Mouse (Mus musculus) midbrain, embryonic 11.5 days (tissue): ENCODE measurements around the gene Cetn2. TPM values are rescaled to one million over a fixed set of nuclear protein-coding genes. Genes with fewer than 3 reads are reported as not detected.

ENCODE experiments used
- ATAC-seq: fragments of 200-750 bp; cut with Nextera tagmentation; 2 replicates; pipeline ENCODE4 v1.8.0; 2017; ENCODE audit warnings: moderate TSS enrichment, moderate library complexity; ENCODE audit not compliant: low FRiP score
- DNase-seq: peaks from one replicate; pipeline ENCODE4 v3.0.0; 2015; ENCODE audit warnings: low spot score; ENCODE audit errors: missing footprints
- H3K27ac ChIP-seq: fragments of 300-500 bp; sonication (generic); 2 replicates; pipeline ENCODE4 v1.5.1; 2014; ENCODE audit warnings: low read depth, low read length
- H3K27me3 ChIP-seq: fragments of 300-500 bp; sonication (generic); 2 replicates; pipeline ENCODE4 v1.6.1; 2014; ENCODE audit warnings: mild to moderate bottlenecking, low read length, moderate library complexity, mixed read lengths; ENCODE audit not compliant: control insufficient read depth, insufficient read depth
- H3K36me3 ChIP-seq: fragments of 300-500 bp; sonication (generic); 2 replicates; pipeline ENCODE4 v1.6.1; 2014; ENCODE audit warnings: mild to moderate bottlenecking, low read length, moderate library complexity, mixed read lengths; ENCODE audit not compliant: control insufficient read depth, insufficient read depth
- H3K4me1 ChIP-seq: fragments of 300-500 bp; sonication (generic); 2 replicates; pipeline ENCODE4 v1.6.1; 2014; ENCODE audit warnings: low read length; ENCODE audit not compliant: control insufficient read depth, insufficient read depth
- H3K4me2 ChIP-seq: fragments of 300-500 bp; sonication (generic); 2 replicates; pipeline ENCODE4 v1.6.1; 2014; ENCODE audit warnings: mild to moderate bottlenecking, moderate library complexity
- H3K4me3 ChIP-seq: fragments of 300-500 bp; sonication (generic); 2 replicates; pipeline ENCODE4 v1.5.1; 2014; ENCODE audit warnings: low read depth, low read length
- H3K9ac ChIP-seq: fragments of 300-500 bp; sonication (generic); 2 replicates; pipeline ENCODE4 v1.6.1; 2014; ENCODE audit warnings: low read length
- H3K9me3 ChIP-seq: fragments of 300-500 bp; sonication (generic); 2 replicates; pipeline ENCODE4 v1.6.1; 2016; ENCODE audit warnings: low read length; ENCODE audit not compliant: control insufficient read depth
- WGBS: fragments of 180-500 bp; shearing (Covaris S2); extraction: QIAGEN DNeasy Blood & Tissue Kit; methylation state at CpG from one replicate; pipeline ENCODE4 v1.1.7; 2014; 5-methylcytosine and 5-hydroxymethylcytosine counted together
- polyA plus RNA-seq: library from polyadenylated mRNA; unstranded; fragments of >200 nt; fragmentation: Nextera tagmentation; extraction: Ambion mirVana; gene quantifications from 2 replicates; pipeline ENCODE4 v1.2.1, GENCODE M21; 2014

Cetn2 gene
- polyA plus RNA-seq, 1 experiment from 2014 or later, result 136 TPM

DNA sequence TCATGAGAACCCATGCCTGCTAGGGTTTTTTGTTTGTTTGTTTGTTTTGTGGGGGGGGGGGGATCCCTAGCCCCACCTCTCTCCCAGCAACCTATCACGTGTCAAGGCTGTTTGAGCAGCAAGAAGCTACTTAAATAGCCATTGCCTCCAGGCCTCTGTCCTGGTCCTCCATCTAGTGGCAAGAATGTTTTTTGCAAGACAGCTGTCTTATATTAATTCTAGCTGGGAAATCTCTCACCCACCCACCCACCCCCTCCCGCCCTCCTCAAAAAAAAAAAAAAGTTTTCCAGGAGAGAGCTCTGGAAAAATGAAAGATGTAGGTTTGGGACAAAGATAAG lies 9.8 kb downstream of the Cetn2 start:
- Histone ChIP-seq H3K27ac (no peak overlapping the region), H3K4me3 (no peak overlapping the region), H3K9me3 (no peaks in the 10 kb centered on the region), H3K4me1 (no peaks in the 10 kb centered on the region), H3K36me3 (no peaks in the 10 kb centered on the region), H3K27me3 (no peaks in the 10 kb centered on the region), H3K4me2 (no peak overlapping the region), H3K9ac (no peak overlapping the region)
- ATAC-seq (peak; percentile 81), DNase-seq (peak; percentile 84)
- WGBS, result 13% methylated on average over 2 of the region's 2 CpGs

DNA sequence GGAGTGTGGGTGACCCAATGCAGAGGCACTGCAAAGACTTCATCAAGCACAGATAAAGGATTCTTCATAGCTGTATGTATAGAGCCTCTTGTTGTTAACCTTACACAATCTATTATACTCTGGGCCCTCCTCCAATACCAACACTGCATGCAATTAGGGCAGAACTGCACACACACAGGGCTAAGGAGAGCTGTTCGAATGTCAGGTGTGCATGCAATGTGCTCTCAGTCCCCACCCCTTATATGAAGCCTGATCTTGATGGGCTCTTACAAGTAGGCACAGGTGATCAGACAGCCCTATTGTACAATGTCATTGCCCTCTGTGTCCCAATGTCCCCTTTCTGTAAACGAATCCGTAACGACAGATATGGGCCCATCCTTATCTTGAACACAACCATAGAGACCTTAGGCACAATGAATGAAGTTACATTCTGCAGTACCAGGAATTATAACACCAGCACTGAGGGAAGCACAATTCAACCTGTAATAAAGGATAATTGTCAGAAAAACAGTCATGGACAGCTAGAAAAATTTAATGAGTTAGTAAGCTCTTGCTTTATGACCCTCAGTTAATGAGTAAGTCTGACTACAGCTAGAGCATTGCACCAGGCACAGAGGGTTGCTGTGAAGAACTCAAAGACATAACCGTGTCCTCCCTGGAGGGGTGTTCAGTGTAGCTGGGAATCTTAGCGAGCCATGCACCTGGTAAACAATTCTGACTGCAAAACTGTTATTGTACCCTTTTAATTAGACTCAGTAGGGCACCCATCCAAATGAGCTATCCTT lies 10.4 kb downstream of the Cetn2 start:
- Histone ChIP-seq H3K4me3 (no peak overlapping the region), H3K9ac (no peak overlapping the region), H3K27ac (no peak overlapping the region), H3K27me3 (no peaks in the 10 kb centered on the region), H3K9me3 (no peaks in the 10 kb centered on the region), H3K36me3 (no peaks in the 10 kb centered on the region), H3K4me1 (no peaks in the 10 kb centered on the region), H3K4me2 (no peak overlapping the region)
- no peak for DNase-seq
- WGBS, result 76% methylated on average over 6 of the region's 6 CpGs
- ATAC-seq, result peak; percentile 52

DNA sequence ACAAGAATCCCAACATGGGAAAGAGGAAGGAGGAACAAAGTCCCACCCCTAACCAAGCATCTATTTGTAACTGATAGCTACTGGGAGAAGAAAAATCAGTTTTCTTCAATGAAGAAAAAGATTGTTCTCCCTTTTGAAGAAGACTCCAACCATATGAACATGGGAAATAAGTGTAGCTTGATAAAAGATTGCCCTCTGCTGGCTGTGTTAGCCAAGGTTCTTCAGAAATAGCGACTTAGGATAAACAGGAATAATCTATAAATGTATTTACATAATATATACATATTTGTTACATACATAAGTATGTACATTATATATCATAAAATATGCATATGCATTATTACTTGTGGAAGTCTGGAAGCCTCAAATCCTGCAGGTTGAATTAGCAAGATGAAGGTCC lies 15.7 kb downstream of the Cetn2 start:
- Histone ChIP-seq H3K9ac (no peak overlapping the region), H3K27me3 (no peaks in the 10 kb centered on the region), H3K4me1 (no peaks in the 10 kb centered on the region), H3K4me3 (no peak overlapping the region), H3K4me2 (no peak overlapping the region), H3K9me3 (no peaks in the 10 kb centered on the region), H3K36me3 (no peaks in the 10 kb centered on the region), H3K27ac (no peak overlapping the region)
- ATAC-seq (no peak), DNase-seq (no peak)
- WGBS, result 32% methylated on average over 1 of the region's 1 CpGs

DNA sequence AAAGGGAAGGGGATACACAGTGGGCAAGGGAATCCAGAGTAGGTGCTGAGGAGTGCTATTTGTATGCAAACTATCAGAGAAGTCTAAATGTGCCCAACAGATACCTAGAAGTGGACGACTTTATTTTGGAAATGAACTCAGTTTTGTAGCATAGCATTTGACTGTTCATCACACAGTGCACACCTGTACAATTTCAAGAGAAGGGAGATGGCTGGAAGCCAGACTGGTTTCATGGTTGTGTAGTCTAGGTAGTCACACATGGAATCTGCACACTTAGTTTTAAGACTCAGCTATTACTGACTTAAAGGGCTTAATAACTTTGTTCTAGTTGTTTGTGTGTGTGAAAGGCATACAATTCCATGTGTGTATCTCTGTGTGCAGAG lies 22.2 kb downstream of the Cetn2 start:
- Histone ChIP-seq H3K27me3 (no peaks in the 10 kb centered on the region), H3K9me3 (no peaks in the 10 kb centered on the region), H3K4me1 (0 out of 2 replicates have a peak, but pooled peaks cover 3% of the 10 kb centered on the region), H3K27ac (peak overlapping the region; percentile 68; the same call in 1 of the 2 replicates), H3K9ac (no peak overlapping the region), H3K4me2 (no peak overlapping the region), H3K36me3 (no peaks in the 10 kb centered on the region), H3K4me3 (no peak overlapping the region)
- WGBS, result 64% methylated on average over 1 of the region's 1 CpGs
- DNase-seq (no peak), ATAC-seq (no peak; the same call in 1 of the 2 replicates)

DNA sequence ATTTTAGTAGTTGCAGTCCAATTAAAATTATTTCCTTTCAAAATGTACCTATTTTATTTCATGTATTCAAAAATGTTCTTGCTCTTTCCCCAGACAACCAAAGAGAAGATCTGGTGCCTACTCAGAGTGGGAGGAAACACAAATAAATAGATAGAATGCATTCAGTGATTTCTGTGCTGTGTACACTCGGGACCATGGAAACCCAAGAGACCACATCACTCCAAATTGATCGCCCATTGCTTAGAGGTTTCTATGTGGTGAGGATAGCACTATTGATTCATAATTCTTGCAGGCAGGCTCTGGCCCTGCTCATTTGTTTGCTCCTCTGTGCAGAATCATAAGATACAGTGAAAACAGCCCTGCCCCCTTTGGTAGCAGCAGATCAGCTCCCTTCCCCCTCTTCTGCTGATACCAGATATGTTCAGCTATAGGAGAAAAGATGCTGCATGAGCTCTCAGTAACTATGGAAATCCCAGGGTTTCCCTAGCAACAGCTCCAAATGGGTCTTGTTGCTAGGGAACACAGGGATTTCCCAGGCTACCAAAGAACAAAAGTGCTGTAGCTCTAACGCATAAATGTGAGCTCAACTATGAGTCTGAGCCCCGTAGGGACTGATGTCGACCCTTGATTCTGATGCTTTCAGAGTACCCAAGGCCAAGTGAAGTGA lies 22.7 kb downstream of the Cetn2 start:
- no peaks in the 10 kb centered on the region for H3K9me3 ChIP-seq
- no peak overlapping the region for H3K4me3 ChIP-seq
- no peaks in the 10 kb centered on the region for H3K36me3 ChIP-seq
- 48% methylated on average over 5 of the region's 5 CpGs for WGBS
- no peak overlapping the region for H3K9ac ChIP-seq
- ATAC-seq (peak; percentile 96), DNase-seq (peak; percentile 91)
- no peak overlapping the region for H3K4me2 ChIP-seq
- 0 out of 2 replicates have a peak, but pooled peaks cover 3% of the 10 kb centered on the region for H3K4me1 ChIP-seq
- peak overlapping the region; percentile 68 for H3K27ac ChIP-seq
- no peaks in the 10 kb centered on the region for H3K27me3 ChIP-seq

Other genes with a start within 250 kb of the Cetn2 start
- 1.1 and 1.3 TPM in 2 replicates for gene Gabrq, start 93.2 kb downstream of the Cetn2 start, polyA plus RNA-seq
- 52.5 and 54.4 TPM in 2 replicates for gene Nsdhl, start 146 bp upstream of the Cetn2 start, polyA plus RNA-seq
- 3.4 and 3.9 TPM in 2 replicates for gene Zfp185, start 68.9 kb upstream of the Cetn2 start, polyA plus RNA-seq
- gene Pnma5, start 118.7 kb upstream of the Cetn2 start, polyA plus RNA-seq, result not detected in 2 replicates
- 0.57 and 0.59 TPM in 2 replicates for gene Pnma3, start 146.4 kb upstream of the Cetn2 start, polyA plus RNA-seq
- 0.42 and 0.58 TPM in 2 replicates for gene Xlr4a, start 164.1 kb upstream of the Cetn2 start, polyA plus RNA-seq
- gene Xlr3a, start 178.7 kb upstream of the Cetn2 start, polyA plus RNA-seq, result 3.8 and 4.7 TPM in 2 replicates
- gene Gm14685, start 198.6 kb upstream of the Cetn2 start, polyA plus RNA-seq, result 0.23 TPM in 1 of 2 replicates, not detected in the other
- not detected in 2 replicates for gene Xlr5b, start 230.4 kb upstream of the Cetn2 start, polyA plus RNA-seq
- gene DXBay18, start 231.0 kb upstream of the Cetn2 start, polyA plus RNA-seq, result 0.27 TPM in 1 of 2 replicates, not detected in the other